Mouse (Mus musculus) liver, postnatal 0 days (tissue): Measurements from ENCODE around the gene Mapt.

Experiments
- CTCF ChIP-seq: sonication (generic); IDR thresholded peaks from 2 replicates; pipeline ENCODE4 v1.5.1; 2016; ENCODE audit warnings: antibody characterized with exemption, low read depth
- EP300 ChIP-seq: IDR thresholded peaks from 2 replicates; pipeline ENCODE4 v1.6.1; 2016; ENCODE audit warnings: antibody characterized with exemption, low read depth, mild to moderate bottlenecking

GRCm38 (mm10) chr11:104281501-104281900, 50.3 kb downstream of the Mapt start:
- TF ChIP-seq CTCF (no peak), EP300 (no peak)
